Mouse (Mus musculus) intestine, embryonic 16.5 days (tissue): ENCODE measurements around the gene Map3k12. TPM values are rescaled to one million over a fixed set of nuclear protein-coding genes. Genes with fewer than 3 reads are reported as not detected.

Experiments
- ATAC-seq: fragments of 200-750 bp; cut with Nextera tagmentation; 2 replicates; pipeline ENCODE4 v1.8.0; 2017; ENCODE audit warnings: moderate TSS enrichment, moderate library complexity
- H3K27ac ChIP-seq: fragments of 300-500 bp; sonication (generic); 2 replicates; pipeline ENCODE4 v1.5.1; 2014; ENCODE audit warnings: mild to moderate bottlenecking, low read length
- H3K27me3 ChIP-seq: fragments of 300-500 bp; sonication (generic); replicated peaks from 2 replicates; pipeline ENCODE4 v1.6.1; 2014; ENCODE audit warnings: low read length, control low read depth, mixed read lengths; ENCODE audit not compliant: control insufficient read depth, insufficient read depth
- H3K36me3 ChIP-seq: fragments of 300-500 bp; sonication (generic); 2 replicates; pipeline ENCODE4 v1.6.1; 2014; ENCODE audit warnings: low read length, control low read depth; ENCODE audit not compliant: control insufficient read depth, insufficient read depth
- H3K4me1 ChIP-seq: fragments of 300-500 bp; sonication (generic); 2 replicates; pipeline ENCODE4 v1.6.1; 2014; ENCODE audit warnings: low read length, control low read depth, mixed read lengths; ENCODE audit not compliant: control insufficient read depth, insufficient read depth
- H3K4me2 ChIP-seq: fragments of 300-500 bp; sonication (generic); 2 replicates; pipeline ENCODE4 v1.6.1; 2014; ENCODE audit warnings: low read depth, low read length, control low read depth
- H3K4me3 ChIP-seq: fragments of 300-500 bp; sonication (generic); 2 replicates; pipeline ENCODE4 v1.5.1; 2014; ENCODE audit warnings: mild to moderate bottlenecking, low read length
- H3K9ac ChIP-seq: fragments of 300-500 bp; sonication (generic); 2 replicates; pipeline ENCODE4 v1.6.1; 2014; ENCODE audit warnings: low read depth, low read length
- H3K9me3 ChIP-seq: fragments of 300-500 bp; sonication (generic); 2 replicates; pipeline ENCODE4 v1.6.1; 2016; ENCODE audit warnings: low read length, control low read depth; ENCODE audit not compliant: control insufficient read depth
- WGBS: fragments of 180-500 bp; shearing (Covaris S2); extraction: QIAGEN DNeasy Blood & Tissue Kit; methylation state at CpG from one replicate; pipeline ENCODE4 v1.1.7; 2014; 5-methylcytosine and 5-hydroxymethylcytosine counted together
- polyA plus RNA-seq: library from polyadenylated mRNA; unstranded; fragments of >200 nt; fragmentation: Nextera tagmentation; extraction: Ambion mirVana; gene quantifications from 2 replicates; pipeline ENCODE4 v1.2.1, GENCODE M21; 2015

The Map3k12 gene
- 9.2 TPM in 2 replicates for polyA plus RNA-seq

GRCm38 (mm10) chr15:102516728-102517404, at the start of gene Map3k12:
Gene Map3k12, minus strand, starts transcription at chr15:102517064.
- H3K27ac ChIP-seq, result peak within 1 kb of the TSS; percentile 100
- WGBS, result under 1% methylated on average over 43 of the region's 43 CpGs
- H3K9ac ChIP-seq, result peak within 1 kb of the TSS; percentile 74
- H3K4me1 ChIP-seq, result peaks cover 25% of the 10 kb centered on the region
- H3K36me3 ChIP-seq, result no peaks in the 10 kb centered on the region
- no peaks in the 10 kb centered on the region for H3K27me3 ChIP-seq
- H3K4me2 ChIP-seq, result peak within 1 kb of the TSS; percentile 92
- no peaks in the 10 kb centered on the region for H3K9me3 ChIP-seq
- peak within 1 kb of the TSS; percentile 71 for H3K4me3 ChIP-seq
- no peak for ATAC-seq

GRCm38 (mm10) chr15:102563681-102564080, 46.8 kb upstream of the Map3k12 start:
- no peaks in the 10 kb centered on the region for H3K4me1 ChIP-seq
- no peak overlapping the region for H3K4me2 ChIP-seq
- H3K4me3 ChIP-seq, result no peak overlapping the region
- 0 out of 2 replicates have a peak, but pooled peaks cover 4% of the 10 kb centered on the region for H3K36me3 ChIP-seq
- no peaks in the 10 kb centered on the region for H3K27me3 ChIP-seq
- H3K27ac ChIP-seq, result no peak overlapping the region
- ATAC-seq, result no peak
- no peak overlapping the region for H3K9ac ChIP-seq
- 80% methylated on average over 5 of the region's 5 CpGs for WGBS
- H3K9me3 ChIP-seq, result no peaks in the 10 kb centered on the region

- Histone ChIP-seq H3K36me3 (0 out of 2 replicates have a peak, but pooled peaks cover 4% of the 10 kb centered on the region), H3K27me3 (no peaks in the 10 kb centered on the region), H3K9ac (no peak overlapping the region), H3K4me3 (no peak overlapping the region), H3K4me1 (no peaks in the 10 kb centered on the region), H3K27ac (no peak overlapping the region), H3K9me3 (no peaks in the 10 kb centered on the region), H3K4me2 (no peak overlapping the region)
- ATAC-seq, result no peak
- 69% methylated on average over 3 of the region's 3 CpGs for WGBS
These were observed 46.2 kb upstream of the Map3k12 start for GRCm38 (mm10) chr15:102563061-102563460.

- 0 out of 2 replicates have a peak, but pooled peaks cover 4% of the 10 kb centered on the region for H3K36me3 ChIP-seq
- WGBS, result 82% methylated on average over 1 of the region's 1 CpGs
- H3K4me2 ChIP-seq, result no peak overlapping the region
- no peak overlapping the region for H3K4me3 ChIP-seq
- no peaks in the 10 kb centered on the region for H3K9me3 ChIP-seq
- H3K27ac ChIP-seq, result no peak overlapping the region
- no peaks in the 10 kb centered on the region for H3K4me1 ChIP-seq
- ATAC-seq, result no peak
- H3K27me3 ChIP-seq, result no peaks in the 10 kb centered on the region
- no peak overlapping the region for H3K9ac ChIP-seq
These were observed 45.6 kb upstream of the Map3k12 start for GRCm38 (mm10) chr15:102562491-102562890.

GRCm38 (mm10) chr15:102557580-102557979, 40.7 kb upstream of the Map3k12 start:
- Histone ChIP-seq H3K4me3 (no peak overlapping the region), H3K4me1 (no peaks in the 10 kb centered on the region), H3K4me2 (no peak overlapping the region), H3K9ac (no peak overlapping the region), H3K27ac (no peak overlapping the region), H3K27me3 (no peaks in the 10 kb centered on the region), H3K36me3 (peaks cover 9% of the 10 kb centered on the region), H3K9me3 (no peaks in the 10 kb centered on the region)
- no peak for ATAC-seq

GRCm38 (mm10) chr15:102555581-102555980, 38.7 kb upstream of the Map3k12 start:
- WGBS, result 94% methylated on average over 1 of the region's 1 CpGs
- Histone ChIP-seq H3K9ac (no peak overlapping the region), H3K27me3 (no peaks in the 10 kb centered on the region), H3K4me1 (no peaks in the 10 kb centered on the region), H3K4me2 (no peak overlapping the region), H3K36me3 (peaks cover 9% of the 10 kb centered on the region), H3K27ac (no peak overlapping the region), H3K4me3 (no peak overlapping the region), H3K9me3 (no peaks in the 10 kb centered on the region)
- ATAC-seq, result no peak

GRCm38 (mm10) chr15:102552599-102552998, 35.7 kb upstream of the Map3k12 start:
- Histone ChIP-seq H3K9me3 (no peaks in the 10 kb centered on the region), H3K9ac (no peak overlapping the region), H3K4me1 (no peaks in the 10 kb centered on the region), H3K36me3 (peaks cover 6% of the 10 kb centered on the region), H3K4me2 (no peak overlapping the region), H3K27me3 (no peaks in the 10 kb centered on the region), H3K27ac (no peak overlapping the region), H3K4me3 (no peak overlapping the region)
- WGBS, result 95% methylated on average over 5 of the region's 5 CpGs
- ATAC-seq, result no peak

GRCm38 (mm10) chr15:102547478-102547877, 30.6 kb upstream of the Map3k12 start:
- Histone ChIP-seq H3K9me3 (no peaks in the 10 kb centered on the region), H3K4me3 (no peak overlapping the region), H3K9ac (no peak overlapping the region), H3K4me2 (no peak overlapping the region), H3K27ac (no peak overlapping the region), H3K27me3 (no peaks in the 10 kb centered on the region), H3K4me1 (no peaks in the 10 kb centered on the region), H3K36me3 (peaks cover 21% of the 10 kb centered on the region)
- 95% methylated on average over 3 of the region's 3 CpGs for WGBS
- no peak for ATAC-seq

- H3K4me2 ChIP-seq, result no peak overlapping the region
- ATAC-seq, result no peak
- no peaks in the 10 kb centered on the region for H3K9me3 ChIP-seq
- H3K4me3 ChIP-seq, result no peak overlapping the region
- no peaks in the 10 kb centered on the region for H3K27me3 ChIP-seq
- no peak overlapping the region for H3K9ac ChIP-seq
- no peak overlapping the region for H3K27ac ChIP-seq
- H3K36me3 ChIP-seq, result peaks cover 23% of the 10 kb centered on the region
- WGBS, result 83% methylated on average over 3 of the region's 3 CpGs
- H3K4me1 ChIP-seq, result no peaks in the 10 kb centered on the region
These were observed 30.0 kb upstream of the Map3k12 start for GRCm38 (mm10) chr15:102546677-102547427.
